Mouse (Mus musculus) cortical plate, adult 2 months (tissue): ENCODE results near the gene Msh4.

Experiments used
- CTCF ChIP-seq: fragments of 200-500 bp; IDR thresholded peaks from 2 replicates; pipeline ENCODE4 v1.5.1; 2011; ENCODE audit warnings: mild to moderate bottlenecking, control low read depth, low read length; ENCODE audit not compliant: insufficient read depth; ENCODE audit errors: extremely low read depth
- POLR2A ChIP-seq: fragments of 200-500 bp; IDR thresholded peaks from 2 replicates; pipeline ENCODE4 v1.6.1; 2011; ENCODE audit warnings: mild to moderate bottlenecking, low read length, control low read depth; ENCODE audit not compliant: insufficient read depth; ENCODE audit errors: extremely low read depth

GRCm38 (mm10) chr3:153897216-153897615 lies 8.7 kb downstream of the Msh4 start:
- TF ChIP-seq CTCF = no peak
- no peak for TF ChIP-seq POLR2A
